Mouse (Mus musculus) midbrain, embryonic 11.5 days (tissue): ENCODE results near the gene Armt1. TPM values are rescaled to one million over a fixed set of nuclear protein-coding genes. Genes with fewer than 3 reads are reported as not detected.

Experiments
- ATAC-seq: fragments of 200-750 bp; cut with Nextera tagmentation; 2 replicates; pipeline ENCODE4 v1.8.0; 2017; ENCODE audit warnings: moderate TSS enrichment, moderate library complexity; ENCODE audit not compliant: low FRiP score
- DNase-seq: peaks from one replicate; pipeline ENCODE4 v3.0.0; 2015; ENCODE audit warnings: low spot score; ENCODE audit errors: missing footprints
- H3K27ac ChIP-seq: fragments of 300-500 bp; sonication (generic); 2 replicates; pipeline ENCODE4 v1.5.1; 2014; ENCODE audit warnings: low read depth, low read length
- H3K27me3 ChIP-seq: fragments of 300-500 bp; sonication (generic); 2 replicates; pipeline ENCODE4 v1.6.1; 2014; ENCODE audit warnings: mild to moderate bottlenecking, low read length, moderate library complexity, mixed read lengths; ENCODE audit not compliant: control insufficient read depth, insufficient read depth
- H3K36me3 ChIP-seq: fragments of 300-500 bp; sonication (generic); 2 replicates; pipeline ENCODE4 v1.6.1; 2014; ENCODE audit warnings: mild to moderate bottlenecking, low read length, moderate library complexity, mixed read lengths; ENCODE audit not compliant: control insufficient read depth, insufficient read depth
- H3K4me1 ChIP-seq: fragments of 300-500 bp; sonication (generic); 2 replicates; pipeline ENCODE4 v1.6.1; 2014; ENCODE audit warnings: low read length; ENCODE audit not compliant: control insufficient read depth, insufficient read depth
- H3K4me2 ChIP-seq: fragments of 300-500 bp; sonication (generic); 2 replicates; pipeline ENCODE4 v1.6.1; 2014; ENCODE audit warnings: mild to moderate bottlenecking, moderate library complexity
- H3K4me3 ChIP-seq: fragments of 300-500 bp; sonication (generic); 2 replicates; pipeline ENCODE4 v1.5.1; 2014; ENCODE audit warnings: low read depth, low read length
- H3K9ac ChIP-seq: fragments of 300-500 bp; sonication (generic); 2 replicates; pipeline ENCODE4 v1.6.1; 2014; ENCODE audit warnings: low read length
- H3K9me3 ChIP-seq: fragments of 300-500 bp; sonication (generic); 2 replicates; pipeline ENCODE4 v1.6.1; 2016; ENCODE audit warnings: low read length; ENCODE audit not compliant: control insufficient read depth
- WGBS: fragments of 180-500 bp; shearing (Covaris S2); extraction: QIAGEN DNeasy Blood & Tissue Kit; methylation state at CpG from one replicate; pipeline ENCODE4 v1.1.7; 2014; 5-methylcytosine and 5-hydroxymethylcytosine counted together
- polyA plus RNA-seq: library from polyadenylated mRNA; unstranded; fragments of >200 nt; fragmentation: Nextera tagmentation; extraction: Ambion mirVana; gene quantifications from 2 replicates; pipeline ENCODE4 v1.2.1, GENCODE M21; 2014

Gene Armt1
- polyA plus RNA-seq, 1 experiment from 2014 or later = 27.7 TPM

GRCm38 (mm10) chr10:4391076-4391475, 41.2 kb upstream of the Armt1 start:
- DNase-seq (peak; percentile 81), ATAC-seq (no peak)
- WGBS = 82% methylated on average over 5 of the region's 5 CpGs
- Histone ChIP-seq H3K27me3 (no peaks in the 10 kb centered on the region), H3K4me1 (peaks cover 17% of the 10 kb centered on the region), H3K4me3 (no peak overlapping the region), H3K4me2 (no peak overlapping the region), H3K9ac (no peak overlapping the region), H3K27ac (no peak overlapping the region), H3K36me3 (no peaks in the 10 kb centered on the region), H3K9me3 (no peaks in the 10 kb centered on the region)

- Histone ChIP-seq H3K27ac (no peak overlapping the region), H3K36me3 (no peaks in the 10 kb centered on the region), H3K4me1 (peaks cover 17% of the 10 kb centered on the region), H3K9me3 (no peaks in the 10 kb centered on the region), H3K9ac (no peak overlapping the region), H3K27me3 (no peaks in the 10 kb centered on the region), H3K4me2 (no peak overlapping the region), H3K4me3 (no peak overlapping the region)
- 73% methylated on average over 6 of the region's 6 CpGs for WGBS
- ATAC-seq (no peak), DNase-seq (peak; percentile 85)
Observed at GRCm38 (mm10) chr10:4391851-4392250, 40.4 kb upstream of the Armt1 start.

GRCm38 (mm10) chr10:4395321-4395720, 36.9 kb upstream of the Armt1 start:
- H3K27me3 ChIP-seq = no peaks in the 10 kb centered on the region
- H3K9ac ChIP-seq = no peak overlapping the region
- WGBS = 94% methylated on average over 3 of the region's 3 CpGs
- no peaks in the 10 kb centered on the region for H3K9me3 ChIP-seq
- no peak overlapping the region for H3K4me2 ChIP-seq
- no peak overlapping the region for H3K4me3 ChIP-seq
- no peak for ATAC-seq
- no peak for DNase-seq
- H3K4me1 ChIP-seq = 0 out of 2 replicates have a peak, but pooled peaks cover under 1% of the 10 kb centered on the region
- no peak overlapping the region for H3K27ac ChIP-seq
- H3K36me3 ChIP-seq = no peaks in the 10 kb centered on the region

GRCm38 (mm10) chr10:4398058-4398457, 34.2 kb upstream of the Armt1 start:
- H3K4me1 ChIP-seq = no peaks in the 10 kb centered on the region
- H3K27ac ChIP-seq = no peak overlapping the region
- DNase-seq = no peak
- H3K4me2 ChIP-seq = no peak overlapping the region
- no peak for ATAC-seq
- WGBS = 94% methylated on average over 5 of the region's 5 CpGs
- H3K4me3 ChIP-seq = no peak overlapping the region
- no peak overlapping the region for H3K9ac ChIP-seq
- no peaks in the 10 kb centered on the region for H3K9me3 ChIP-seq
- H3K27me3 ChIP-seq = no peaks in the 10 kb centered on the region
- H3K36me3 ChIP-seq = no peaks in the 10 kb centered on the region

- no peak overlapping the region for H3K4me3 ChIP-seq
- H3K36me3 ChIP-seq = 0 out of 2 replicates have a peak, but pooled peaks cover 2% of the 10 kb centered on the region
- no peaks in the 10 kb centered on the region for H3K27me3 ChIP-seq
- no peak overlapping the region for H3K9ac ChIP-seq
- 58% methylated on average over 5 of the region's 5 CpGs for WGBS
- no peaks in the 10 kb centered on the region for H3K4me1 ChIP-seq
- H3K4me2 ChIP-seq = no peak overlapping the region
- H3K9me3 ChIP-seq = no peaks in the 10 kb centered on the region
- ATAC-seq (peak; percentile 62), DNase-seq (peak; percentile 93)
- H3K27ac ChIP-seq = no peak overlapping the region
Observed at GRCm38 (mm10) chr10:4404895-4405491, 27.3 kb upstream of the Armt1 start.

- Histone ChIP-seq H3K36me3 (0 out of 2 replicates have a peak, but pooled peaks cover 2% of the 10 kb centered on the region), H3K27me3 (no peaks in the 10 kb centered on the region), H3K9me3 (no peaks in the 10 kb centered on the region), H3K4me3 (no peak overlapping the region), H3K27ac (no peak overlapping the region), H3K9ac (no peak overlapping the region), H3K4me1 (no peaks in the 10 kb centered on the region), H3K4me2 (no peak overlapping the region)
- ATAC-seq (0 out of 2 replicates have a peak, but pooled peaks have one; percentile 19), DNase-seq (no peak)
- 89% methylated on average over 5 of the region's 5 CpGs for WGBS
Observed at GRCm38 (mm10) chr10:4405511-4405910, 26.8 kb upstream of the Armt1 start.

- DNase-seq (no peak), ATAC-seq (no peak)
- no peak overlapping the region for H3K9ac ChIP-seq
- H3K27ac ChIP-seq = no peak overlapping the region
- no peaks in the 10 kb centered on the region for H3K9me3 ChIP-seq
- H3K4me1 ChIP-seq = no peaks in the 10 kb centered on the region
- 0 out of 2 replicates have a peak, but pooled peaks cover 2% of the 10 kb centered on the region for H3K36me3 ChIP-seq
- no peak overlapping the region for H3K4me3 ChIP-seq
- no peaks in the 10 kb centered on the region for H3K27me3 ChIP-seq
- 100% methylated on average over 1 of the region's 1 CpGs for WGBS
- no peak overlapping the region for H3K4me2 ChIP-seq
Observed at GRCm38 (mm10) chr10:4407191-4407590, 25.1 kb upstream of the Armt1 start.

GRCm38 (mm10) chr10:4425245-4425644, 7.0 kb upstream of the Armt1 start:
- Histone ChIP-seq H3K4me3 (no peak overlapping the region), H3K9me3 (no peaks in the 10 kb centered on the region), H3K4me2 (no peak overlapping the region), H3K4me1 (no peaks in the 10 kb centered on the region), H3K9ac (no peak overlapping the region), H3K27me3 (no peaks in the 10 kb centered on the region), H3K27ac (no peak overlapping the region), H3K36me3 (peaks cover 5% of the 10 kb centered on the region; the same call in 1 of the 2 replicates)
- DNase-seq (no peak), ATAC-seq (no peak)
- WGBS = 84% methylated on average over 8 of the region's 8 CpGs

GRCm38 (mm10) chr10:4430399-4430798, 1.9 kb upstream of the Armt1 start:
- DNase-seq = no peak
- 0 out of 2 replicates have a peak overlapping the region, but pooled peaks have one; percentile 5 for H3K9ac ChIP-seq
- no peak overlapping the region for H3K4me2 ChIP-seq
- peaks cover 3% of the 10 kb centered on the region for H3K36me3 ChIP-seq
- no peak overlapping the region for H3K4me3 ChIP-seq
- H3K27ac ChIP-seq = no peak overlapping the region
- no peaks in the 10 kb centered on the region for H3K27me3 ChIP-seq
- WGBS = 88% methylated on average over 8 of the region's 8 CpGs
- no peaks in the 10 kb centered on the region for H3K9me3 ChIP-seq
- no peak for ATAC-seq
- peaks cover 11% of the 10 kb centered on the region for H3K4me1 ChIP-seq
